Mouse (Mus musculus) lung, embryonic 16.5 days (tissue): ENCODE measurements at regions not wholly inside any gene's neighbourhood (a gene's known extent, or its start where the extent isn't known, plus 50 kb on each side); places are given as distances from the start of the nearest gene placed in this dataset.
"Not testable (repeated sequence)": the region's sequence is repeated elsewhere in the genome, so short reads cannot be mapped to it uniquely, and the experiment has no call there.

Experiments used
- ATAC-seq: fragments of 200-750 bp; cut with Nextera tagmentation; 2 replicates; pipeline ENCODE4 v1.8.0; 2017; ENCODE audit warnings: low read depth, mild to moderate bottlenecking, moderate library complexity
- H3K27ac ChIP-seq: fragments of 300-500 bp; sonication (generic); 2 replicates; pipeline ENCODE4 v1.5.1; 2014; ENCODE audit warnings: mild to moderate bottlenecking, control low read depth, low read length
- H3K27me3 ChIP-seq: fragments of 300-500 bp; sonication (generic); 2 replicates; pipeline ENCODE4 v1.6.1; 2014; ENCODE audit warnings: low read depth, low read length, mixed read lengths; ENCODE audit not compliant: control insufficient read depth, insufficient read depth
- H3K36me3 ChIP-seq: fragments of 300-500 bp; sonication (generic); 2 replicates; pipeline ENCODE4 v1.6.1; 2014; ENCODE audit warnings: low read length; ENCODE audit not compliant: control insufficient read depth, insufficient read depth
- H3K4me1 ChIP-seq: fragments of 300-500 bp; sonication (generic); replicated peaks from 2 replicates; pipeline ENCODE4 v1.6.1; 2014; ENCODE audit warnings: low read length, mixed read lengths; ENCODE audit not compliant: control insufficient read depth, insufficient read depth
- H3K4me2 ChIP-seq: fragments of 300-500 bp; sonication (generic); 2 replicates; pipeline ENCODE4 v1.6.1; 2014; ENCODE audit warnings: low read depth, low read length, control low read depth
- H3K4me3 ChIP-seq: fragments of 300-500 bp; sonication (generic); 2 replicates; pipeline ENCODE4 v1.5.1; 2014; ENCODE audit warnings: mild to moderate bottlenecking, low read length, control low read depth
- H3K9ac ChIP-seq: fragments of 300-500 bp; sonication (generic); 2 replicates; pipeline ENCODE4 v1.6.1; 2014; ENCODE audit warnings: low read length, control low read depth
- H3K9me3 ChIP-seq: fragments of 300-500 bp; sonication (generic); 2 replicates; pipeline ENCODE4 v1.6.1; 2016; ENCODE audit warnings: low read length; ENCODE audit not compliant: control insufficient read depth
- WGBS: fragments of 180-500 bp; shearing (Covaris S2); extraction: QIAGEN DNeasy Blood & Tissue Kit; methylation state at CpG from one replicate; pipeline ENCODE4 v1.1.7; 2014; 5-methylcytosine and 5-hydroxymethylcytosine counted together

DNA sequence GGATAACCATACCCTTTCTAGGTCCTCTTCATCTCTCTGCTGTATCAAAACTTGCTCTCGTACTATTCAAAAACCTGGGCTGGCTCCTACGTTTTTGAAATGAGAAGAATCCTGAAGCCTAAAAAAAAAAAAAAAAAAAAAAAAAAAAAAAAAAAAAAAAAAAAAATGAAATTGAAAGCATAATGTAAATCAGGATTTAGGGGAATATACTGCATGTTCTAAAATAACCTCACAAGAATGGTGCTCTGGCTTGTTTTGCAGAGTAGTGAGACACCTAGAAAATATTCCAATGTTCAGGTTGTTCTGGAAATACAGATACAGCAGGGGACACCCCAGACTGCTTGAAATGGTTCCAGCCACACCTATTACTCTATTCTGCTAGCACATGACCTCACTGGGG is 442.0 kb downstream of the Lmo7 start:
- ATAC-seq, result no peak
- Histone ChIP-seq H3K4me1 (no peaks in the 10 kb centered on the region), H3K27ac (no peak overlapping the region), H3K4me3 (no peak overlapping the region), H3K9ac (no peak overlapping the region), H3K36me3 (no peaks in the 10 kb centered on the region), H3K9me3 (no peaks in the 10 kb centered on the region), H3K27me3 (no peaks in the 10 kb centered on the region), H3K4me2 (no peak overlapping the region)
- 69% methylated on average over 2 of the region's 2 CpGs for WGBS

- H3K9me3 ChIP-seq, result no peaks in the 10 kb centered on the region
- H3K36me3 ChIP-seq, result no peaks in the 10 kb centered on the region
- 68% methylated on average over 3 of the region's 3 CpGs for WGBS
- no peak overlapping the region for H3K27ac ChIP-seq
- no peaks in the 10 kb centered on the region for H3K27me3 ChIP-seq
- no peak overlapping the region for H3K9ac ChIP-seq
- no peak overlapping the region for H3K4me2 ChIP-seq
- H3K4me3 ChIP-seq, result no peak overlapping the region
- H3K4me1 ChIP-seq, result no peaks in the 10 kb centered on the region
- ATAC-seq, result peak; percentile 94
Measured at GRCm38 (mm10) chr14:102161291-102162284, 431.8 kb downstream of the Lmo7 start.

- not testable (repeated sequence) for H3K9ac ChIP-seq, H3K36me3 ChIP-seq, H3K27ac ChIP-seq, H3K4me2 ChIP-seq, H3K9me3 ChIP-seq, ATAC-seq, H3K4me1 ChIP-seq, H3K4me3 ChIP-seq, H3K27me3 ChIP-seq
- 95% methylated on average over 4 of the region's 4 CpGs for WGBS
Measured at GRCm38 (mm10) chr14:102150410-102150809, 420.7 kb downstream of the Lmo7 start.

DNA sequence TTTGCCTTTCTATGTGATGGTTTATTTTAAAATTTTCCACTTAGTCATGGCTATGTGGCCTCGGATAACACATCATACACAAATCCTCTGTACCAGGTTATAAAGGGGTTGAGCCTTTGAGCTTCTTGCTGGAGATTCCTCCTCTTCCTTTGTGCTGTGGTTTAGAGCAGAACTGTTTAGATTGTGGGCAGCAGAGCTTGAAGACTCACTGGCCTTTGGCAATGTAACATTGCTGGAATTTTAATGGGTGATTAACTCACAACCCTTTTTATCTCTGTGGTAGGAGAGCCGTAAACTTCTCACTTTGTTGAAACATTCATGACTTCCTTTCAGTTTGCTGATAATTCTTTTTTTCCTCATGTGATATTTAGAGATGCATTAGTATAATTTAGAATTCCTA is 413.0 kb downstream of the Lmo7 start:
- 52% methylated on average over 2 of the region's 2 CpGs for WGBS
- Histone ChIP-seq H3K9me3 (no peaks in the 10 kb centered on the region), H3K4me3 (no peak overlapping the region), H3K4me1 (no peaks in the 10 kb centered on the region), H3K9ac (no peak overlapping the region), H3K27me3 (no peaks in the 10 kb centered on the region), H3K4me2 (no peak overlapping the region), H3K27ac (no peak overlapping the region), H3K36me3 (no peaks in the 10 kb centered on the region)
- no peak for ATAC-seq

GRCm38 (mm10) chr14:102138936-102139335 is 409.2 kb downstream of the Lmo7 start:
- no peak for ATAC-seq
- H3K36me3 ChIP-seq, result no peaks in the 10 kb centered on the region
- H3K27ac ChIP-seq, result no peak overlapping the region
- no peak overlapping the region for H3K4me2 ChIP-seq
- no peaks in the 10 kb centered on the region for H3K4me1 ChIP-seq
- no peak overlapping the region for H3K9ac ChIP-seq
- WGBS, result 87% methylated on average over 1 of the region's 1 CpGs
- no peak overlapping the region for H3K4me3 ChIP-seq
- H3K27me3 ChIP-seq, result no peaks in the 10 kb centered on the region
- no peaks in the 10 kb centered on the region for H3K9me3 ChIP-seq

- Histone ChIP-seq H3K9me3 (no peaks in the 10 kb centered on the region), H3K4me3 (no peak overlapping the region), H3K36me3 (no peaks in the 10 kb centered on the region), H3K9ac (no peak overlapping the region), H3K27me3 (no peaks in the 10 kb centered on the region), H3K27ac (no peak overlapping the region), H3K4me1 (no peaks in the 10 kb centered on the region), H3K4me2 (no peak overlapping the region)
- ATAC-seq, result no peak
- WGBS, result 67% methylated on average over 3 of the region's 3 CpGs
Measured at GRCm38 (mm10) chr14:102118166-102118565, 388.4 kb downstream of the Lmo7 start.

DNA sequence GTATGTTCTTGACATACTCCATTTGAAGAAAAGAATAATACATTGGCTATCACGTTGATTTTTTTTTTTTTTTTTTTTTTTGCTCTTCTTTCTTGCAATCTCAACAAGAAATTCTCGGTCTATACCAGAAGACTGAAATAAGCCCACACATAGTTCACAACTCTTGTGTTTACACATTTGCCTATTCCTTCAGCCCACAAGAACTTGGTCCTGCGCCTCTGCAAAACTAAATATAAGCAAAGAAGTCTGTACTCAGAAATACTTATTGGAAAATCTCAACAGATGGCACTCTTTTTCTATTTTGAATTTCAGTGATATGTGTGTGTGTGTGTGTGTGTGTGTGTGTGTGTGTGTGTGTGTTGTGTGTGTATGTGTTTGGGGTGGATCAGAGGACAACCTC is 376.4 kb downstream of the Lmo7 start:
- H3K4me2 ChIP-seq, result no peak overlapping the region
- WGBS, result 63% methylated on average over 3 of the region's 3 CpGs
- no peak overlapping the region for H3K9ac ChIP-seq
- no peak overlapping the region for H3K4me3 ChIP-seq
- ATAC-seq, result no peak
- no peaks in the 10 kb centered on the region for H3K4me1 ChIP-seq
- no peak overlapping the region for H3K27ac ChIP-seq
- H3K36me3 ChIP-seq, result no peaks in the 10 kb centered on the region
- no peaks in the 10 kb centered on the region for H3K9me3 ChIP-seq
- H3K27me3 ChIP-seq, result no peaks in the 10 kb centered on the region

- H3K4me3 ChIP-seq, result no peak overlapping the region
- H3K36me3 ChIP-seq, result no peaks in the 10 kb centered on the region
- no peak overlapping the region for H3K9ac ChIP-seq
- H3K9me3 ChIP-seq, result no peaks in the 10 kb centered on the region
- ATAC-seq, result no peak
- H3K27ac ChIP-seq, result no peak overlapping the region
- no peaks in the 10 kb centered on the region for H3K4me1 ChIP-seq
- 84% methylated on average over 1 of the region's 1 CpGs for whole genome bisulfite sequencing
- no peak overlapping the region for H3K4me2 ChIP-seq
- no peaks in the 10 kb centered on the region for H3K27me3 ChIP-seq
Measured at GRCm38 (mm10) chr14:102094105-102094504, 364.3 kb downstream of the Lmo7 start.

DNA sequence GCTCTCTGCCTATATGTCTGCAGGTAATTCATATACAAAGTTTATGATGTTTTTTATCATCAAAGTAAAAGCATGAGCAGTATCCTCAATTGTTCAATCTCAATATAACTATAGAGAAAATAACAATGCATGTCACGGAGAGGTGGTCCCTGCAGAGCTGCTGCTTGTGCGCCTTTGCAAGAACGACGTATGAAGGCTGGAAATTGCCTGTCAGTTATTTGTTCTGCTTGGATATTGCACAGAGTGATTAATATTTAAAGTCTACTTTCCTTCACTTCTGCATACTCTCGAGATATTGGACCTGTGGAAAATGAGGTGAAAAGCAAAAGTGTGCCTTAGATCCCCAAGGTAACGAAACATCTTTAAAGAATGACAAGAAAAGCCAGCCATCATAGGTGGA is 362.8 kb downstream of the Lmo7 start:
- WGBS, result 76% methylated on average over 6 of the region's 6 CpGs
- Histone ChIP-seq H3K36me3 (no peaks in the 10 kb centered on the region), H3K4me1 (no peaks in the 10 kb centered on the region), H3K9me3 (no peaks in the 10 kb centered on the region), H3K27me3 (no peaks in the 10 kb centered on the region), H3K4me2 (no peak overlapping the region), H3K27ac (no peak overlapping the region), H3K4me3 (no peak overlapping the region), H3K9ac (no peak overlapping the region)
- no peak for ATAC-seq
